Mouse (Mus musculus): ENCODE measurements at regions not wholly inside any gene's neighbourhood (a gene's known extent, or its start where the extent isn't known, plus 50 kb on each side); places are given as distances from the start of the nearest gene placed in this dataset.

DNA sequence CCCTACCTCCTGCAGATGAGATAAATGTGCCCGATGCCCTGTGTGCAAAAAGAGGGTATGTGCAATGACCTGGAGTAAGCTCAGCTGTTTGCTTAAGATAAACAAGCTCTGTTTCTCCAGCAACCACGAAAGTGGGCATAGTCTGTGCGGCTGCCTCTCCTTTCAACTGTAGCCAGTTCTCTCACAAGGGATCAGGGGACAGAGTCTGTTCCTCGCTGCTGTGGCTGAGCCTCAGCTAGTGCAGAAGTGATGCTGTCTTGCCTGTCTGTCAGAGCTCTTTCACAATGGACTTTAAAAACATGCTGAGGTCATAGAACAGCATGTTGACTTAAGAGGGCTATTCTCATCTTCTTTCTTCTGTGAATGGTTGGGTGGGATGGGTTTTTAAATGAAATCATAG, 406.1 kb upstream of the Klf4 start:
- no peak for DNase-seq (ENCODE audit: low read depth, low spot score)

DNA sequence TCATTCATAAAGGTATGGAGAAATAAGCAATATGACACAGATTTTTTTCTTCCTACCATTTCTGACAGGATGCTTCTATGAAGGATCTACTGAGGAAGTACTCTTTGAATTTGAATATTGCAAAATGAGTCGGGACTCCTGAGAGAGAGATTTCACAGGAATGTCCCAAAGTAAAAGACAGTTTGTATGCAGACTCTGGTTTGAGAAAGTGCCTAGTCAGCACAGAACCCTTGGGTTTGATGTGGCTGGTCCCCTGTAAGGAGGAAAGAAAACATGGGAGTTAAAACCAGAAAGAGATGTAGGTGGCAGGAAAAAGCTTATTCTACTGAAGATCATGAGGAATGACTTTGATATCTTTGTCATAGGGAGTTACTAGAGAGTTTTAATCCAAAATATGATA, 405.6 kb upstream of the Klf4 start:
- no peak for DNase-seq (ENCODE audit: low read depth, low spot score)

DNA sequence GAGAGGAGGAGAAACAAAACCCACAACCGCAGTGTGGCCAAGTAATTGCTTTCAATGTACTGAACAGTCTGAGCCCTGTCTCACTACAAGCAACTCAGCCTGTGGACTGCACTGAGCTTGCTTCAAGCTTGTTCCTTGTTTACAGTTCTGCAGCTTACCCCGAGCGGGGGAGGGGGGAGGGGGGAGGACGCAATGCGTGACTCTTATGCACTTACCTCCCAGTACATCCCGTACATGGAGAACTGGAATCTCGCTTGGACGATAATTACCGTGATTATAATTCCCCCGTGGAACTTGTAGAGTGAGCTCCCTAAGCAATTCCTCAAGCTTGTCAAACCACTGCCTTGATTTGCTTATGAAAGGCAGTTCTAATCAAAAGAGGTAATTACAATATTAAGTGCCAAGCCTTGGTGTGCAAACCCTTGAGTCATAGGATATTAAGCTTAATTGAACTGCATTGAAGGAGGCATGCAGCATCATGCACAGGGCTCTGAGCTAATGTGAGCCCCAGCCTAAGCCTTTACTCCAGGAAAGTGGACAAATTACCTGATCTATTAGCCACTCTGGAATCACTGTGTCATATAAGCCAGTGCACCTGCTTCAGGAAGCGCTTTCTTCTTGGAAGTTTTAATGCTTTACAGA, 397.0 kb upstream of the Klf4 start:
- DNase-seq (ENCODE audit: low read depth, low spot score) = no peak

DNA sequence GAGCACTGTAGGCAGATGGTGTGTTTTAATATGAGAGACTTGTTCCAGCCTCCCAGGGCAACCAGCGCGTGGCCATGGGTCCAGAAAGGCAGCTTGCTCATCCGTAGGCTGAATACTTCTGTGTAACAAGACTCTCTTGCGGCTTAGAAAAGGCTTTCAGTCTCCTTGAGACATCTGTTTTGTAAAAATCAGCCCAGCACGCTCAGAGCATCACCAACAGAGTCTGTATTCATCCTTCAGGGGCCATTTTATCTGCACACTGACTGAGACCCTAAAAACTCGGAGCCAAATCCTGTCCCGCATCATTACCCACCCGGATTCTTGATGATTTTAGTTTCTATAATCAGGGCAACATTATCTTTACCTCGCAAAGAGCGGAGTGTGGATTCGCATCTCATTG, 396.4 kb upstream of the Klf4 start:
- DNase-seq (ENCODE audit: low read depth, low spot score) = no peak

DNA sequence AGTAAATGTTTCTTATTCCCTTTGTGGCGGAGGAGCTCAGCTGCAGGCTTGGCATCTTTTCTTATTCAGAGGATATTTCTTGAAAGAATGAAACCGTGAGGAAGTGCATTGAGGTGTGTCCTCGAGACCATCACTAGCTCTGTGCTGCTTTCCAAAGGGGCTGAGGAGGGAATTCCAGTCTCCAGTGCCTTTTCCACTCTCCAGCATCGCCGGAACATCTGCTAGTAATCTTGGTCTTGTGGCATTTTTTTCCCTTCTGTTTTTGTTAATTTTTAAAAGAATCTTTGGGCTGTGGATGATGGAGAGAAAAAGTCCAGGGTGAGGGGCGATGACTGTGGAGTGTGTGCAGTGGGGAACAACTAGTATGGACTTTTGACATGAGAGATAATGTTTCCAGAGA, 395.9 kb upstream of the Klf4 start:
- DNase-seq (ENCODE audit: low read depth, low spot score) = no peak

DNA sequence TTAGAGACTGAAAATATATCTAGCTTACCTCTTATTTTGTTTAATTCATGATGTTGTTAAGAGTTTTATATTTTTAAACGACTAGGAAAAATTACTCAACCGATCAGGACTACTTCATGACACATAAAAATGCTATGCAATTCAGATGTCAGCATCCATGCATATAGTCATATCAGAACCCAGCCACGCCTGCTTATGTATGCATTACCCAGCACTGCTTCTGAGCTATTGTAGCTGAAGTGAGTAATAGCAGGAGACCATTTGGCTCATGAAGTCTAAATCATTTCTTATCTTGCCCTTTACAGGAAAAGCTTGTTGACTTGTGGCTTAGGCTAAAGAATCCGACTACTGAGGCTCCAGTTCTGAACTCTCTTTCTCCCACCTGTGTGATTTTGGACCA, 395.1 kb upstream of the Klf4 start:
- no peak for DNase-seq (ENCODE audit: low read depth, low spot score)

DNA sequence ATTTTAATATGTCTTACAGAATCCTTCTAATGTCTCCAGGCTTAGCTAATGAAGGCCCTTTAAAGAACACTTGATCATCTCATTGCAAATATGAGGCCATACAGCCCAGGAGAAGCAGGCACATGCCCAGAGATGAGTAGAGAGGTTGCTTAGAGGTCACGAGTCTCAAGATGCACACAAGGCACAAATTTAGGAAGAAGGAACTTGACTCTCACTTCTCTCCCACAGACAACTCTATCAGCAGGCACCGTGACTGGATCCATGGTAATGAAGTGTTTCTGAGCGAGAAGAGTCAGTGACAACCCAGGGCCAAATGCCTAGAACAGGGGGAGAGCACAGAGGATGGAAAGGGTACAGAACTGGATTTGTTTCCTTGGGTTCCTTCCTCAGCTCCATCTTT, 392.7 kb upstream of the Klf4 start:
- no peak for DNase-seq (ENCODE audit: low read depth, low spot score)

DNA sequence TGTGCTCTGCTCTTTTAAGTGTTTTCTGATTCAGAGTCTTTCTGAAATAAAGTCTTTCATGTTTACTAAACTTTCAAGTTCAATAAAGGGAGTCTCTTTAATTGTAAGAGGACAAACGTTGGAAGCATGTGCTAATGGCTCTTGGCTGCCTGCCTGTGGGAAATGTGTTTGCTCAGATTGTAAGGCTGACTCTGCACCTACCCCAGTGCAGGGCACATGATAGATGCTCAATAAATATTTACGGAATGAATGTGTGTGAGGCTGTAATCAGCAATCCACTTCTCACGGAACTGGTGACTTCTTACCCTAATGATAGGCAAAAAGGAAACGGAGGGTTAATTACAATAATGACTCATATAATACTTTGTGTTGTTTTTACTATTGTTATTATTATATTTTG, 389.0 kb upstream of the Klf4 start:
- no peak for DNase-seq (ENCODE audit: low read depth, low spot score)

DNA sequence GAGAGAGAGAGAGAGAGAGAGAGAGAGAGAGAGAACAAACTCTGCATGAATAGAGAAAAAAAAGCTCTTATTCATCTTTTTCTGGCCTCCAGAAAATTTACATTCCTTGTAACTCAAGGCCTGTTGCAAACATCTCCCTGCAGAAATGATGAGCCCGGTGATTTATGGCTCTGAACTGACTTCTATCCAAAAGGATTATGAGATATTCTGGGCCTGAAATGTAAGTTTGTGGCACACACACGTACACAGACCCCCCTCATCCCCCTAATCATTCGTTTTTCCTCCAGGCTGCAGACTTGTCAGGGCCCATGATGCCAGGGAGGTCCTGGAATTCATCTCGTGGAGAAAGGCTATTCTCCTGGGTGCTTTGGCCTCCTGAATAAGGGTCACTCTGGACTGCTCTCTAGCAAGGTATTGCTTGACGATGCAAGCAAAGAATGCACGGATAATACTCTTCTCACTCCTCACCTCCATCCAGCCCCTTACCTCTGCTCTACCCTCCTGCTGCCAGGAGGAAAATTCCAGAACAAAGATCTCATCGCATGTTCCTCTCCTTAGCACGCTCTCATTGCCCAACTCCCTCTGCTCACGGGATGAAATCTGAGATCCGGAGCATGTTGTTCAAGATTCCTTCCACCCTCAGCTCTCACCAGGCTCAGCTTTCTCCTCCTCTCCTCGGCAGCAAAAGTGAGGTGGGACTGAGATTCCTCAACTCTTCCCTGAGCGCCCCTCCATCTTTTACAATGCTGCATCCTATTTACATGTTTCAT, 362.0 kb upstream of the Klf4 start:
- DNase-seq (ENCODE audit: low read depth, low spot score) = no peak

DNA sequence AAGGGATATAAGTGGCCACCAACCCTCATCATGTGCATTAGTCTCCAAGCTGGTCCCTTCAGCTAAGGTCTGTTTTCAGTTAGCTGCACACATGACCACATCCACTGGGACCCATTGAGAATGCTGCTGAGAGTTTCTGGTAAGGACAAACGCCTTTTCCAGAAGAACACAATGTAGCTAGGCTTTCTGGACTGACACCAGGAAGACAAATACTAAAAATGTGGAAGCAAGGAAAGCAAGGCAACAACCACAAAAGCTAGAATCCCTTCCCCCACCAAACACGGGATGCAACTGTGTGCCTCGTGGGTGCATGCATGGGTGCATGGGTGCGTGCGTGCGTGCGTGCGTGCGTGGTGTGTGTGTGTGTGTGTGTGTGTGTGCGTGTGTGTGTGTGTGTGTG, 359.4 kb upstream of the Klf4 start:
- no peak for DNase-seq (ENCODE audit: low read depth, low spot score)

DNA sequence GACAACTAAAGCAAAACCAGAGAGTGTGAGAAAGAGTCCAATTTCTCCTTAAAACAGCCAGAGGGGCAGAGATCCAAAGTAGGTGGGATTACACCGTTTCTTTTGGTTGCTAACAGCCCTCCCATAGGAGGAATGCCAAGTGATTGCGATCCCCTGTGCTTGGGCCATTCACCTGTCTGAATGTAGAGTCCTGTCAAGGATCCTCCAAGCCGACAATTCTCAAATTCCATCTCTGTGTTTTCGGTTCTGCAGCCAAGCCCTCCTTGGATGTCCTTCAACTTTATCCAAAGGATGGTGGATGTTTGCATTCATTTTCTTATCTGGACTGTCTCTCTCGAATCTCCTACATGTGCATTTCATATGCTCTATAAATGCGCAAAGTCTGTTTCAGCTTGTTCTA, 355.3 kb upstream of the Klf4 start:
- DNase-seq (ENCODE audit: low read depth, low spot score) = no peak

DNA sequence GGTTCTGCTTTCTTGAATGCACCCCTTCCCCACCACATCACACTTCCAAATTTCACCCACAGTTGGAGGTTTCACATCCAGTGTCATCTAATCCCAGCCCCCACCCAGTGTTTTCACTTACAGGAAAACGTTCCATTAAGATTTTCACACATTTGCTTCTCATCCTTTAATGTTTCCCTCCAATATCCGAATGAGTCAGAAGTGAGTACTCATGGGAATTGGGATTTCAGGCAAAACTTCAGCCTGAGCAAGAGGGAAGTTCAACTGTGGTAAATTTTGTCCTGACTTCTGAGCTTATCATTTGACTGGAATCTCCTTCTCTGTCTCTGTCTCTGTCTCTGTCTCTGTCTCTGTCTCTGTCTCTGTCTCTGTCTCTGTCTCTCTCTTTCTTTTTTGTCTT, 350.3 kb upstream of the Klf4 start:
- DNase-seq (ENCODE audit: low read depth, low spot score) = no peak

DNA sequence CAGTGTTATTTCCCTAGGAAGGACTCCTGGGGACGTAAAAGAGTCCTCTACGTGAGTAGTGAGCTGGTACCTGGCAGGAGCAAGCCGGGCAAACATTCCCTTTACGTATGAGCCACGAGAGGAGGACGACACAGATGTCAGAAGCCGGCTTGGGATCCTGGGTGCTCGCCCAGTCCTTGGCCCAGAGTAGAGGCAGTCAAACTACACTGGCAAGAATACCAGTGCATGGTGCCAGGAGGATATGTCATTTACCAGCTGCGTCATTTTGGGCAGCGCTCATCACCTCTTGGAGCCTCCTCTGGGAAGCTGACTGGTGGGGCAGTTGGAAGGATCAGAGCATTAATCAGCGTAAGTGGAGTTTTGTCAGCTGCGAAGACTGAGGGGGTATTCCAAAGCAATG, 343.0 kb upstream of the Klf4 start:
- no peak for DNase-seq (ENCODE audit: low read depth, low spot score)

DNA sequence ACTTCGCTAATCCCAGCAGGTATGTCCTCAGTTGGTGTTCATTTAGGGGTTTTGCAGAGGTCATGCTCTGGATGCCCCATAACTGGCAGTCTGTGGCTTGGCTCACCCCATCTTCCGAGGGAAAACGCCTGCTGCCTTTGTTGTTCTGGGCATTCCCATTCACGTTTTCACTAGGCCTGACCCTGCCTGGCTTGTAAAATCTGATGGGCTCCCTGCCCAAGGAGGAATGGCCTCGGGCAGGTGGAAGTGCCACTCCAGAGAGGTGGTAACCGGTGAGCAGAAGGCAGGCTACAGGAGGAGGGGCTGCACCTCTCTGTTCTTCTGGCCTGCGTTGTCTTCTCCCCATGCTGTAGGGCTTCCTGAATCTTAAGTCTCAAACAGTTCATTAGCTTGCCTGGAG, 342.6 kb upstream of the Klf4 start:
- no peak for DNase-seq (ENCODE audit: low read depth, low spot score)

DNA sequence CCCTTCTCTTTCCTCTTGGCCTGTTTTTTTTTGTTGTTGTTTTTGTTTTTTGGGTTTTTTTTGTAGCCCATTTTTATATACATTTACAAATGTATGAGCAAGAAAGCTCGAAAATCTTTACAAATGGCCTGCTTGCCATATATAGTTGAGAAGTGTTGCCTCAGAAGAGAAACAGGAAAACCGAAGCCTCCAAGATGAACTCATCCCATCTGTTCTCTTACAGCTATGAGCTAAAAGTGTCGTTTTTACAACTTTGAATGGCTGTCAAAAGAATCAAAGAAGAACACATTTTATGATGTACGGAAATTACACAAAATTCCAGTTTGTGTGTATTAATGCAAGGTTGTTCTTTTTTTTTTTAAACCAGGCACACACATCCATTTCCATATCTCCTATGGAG, 342.0 kb upstream of the Klf4 start:
- no peak for DNase-seq (ENCODE audit: low read depth, low spot score)

DNA sequence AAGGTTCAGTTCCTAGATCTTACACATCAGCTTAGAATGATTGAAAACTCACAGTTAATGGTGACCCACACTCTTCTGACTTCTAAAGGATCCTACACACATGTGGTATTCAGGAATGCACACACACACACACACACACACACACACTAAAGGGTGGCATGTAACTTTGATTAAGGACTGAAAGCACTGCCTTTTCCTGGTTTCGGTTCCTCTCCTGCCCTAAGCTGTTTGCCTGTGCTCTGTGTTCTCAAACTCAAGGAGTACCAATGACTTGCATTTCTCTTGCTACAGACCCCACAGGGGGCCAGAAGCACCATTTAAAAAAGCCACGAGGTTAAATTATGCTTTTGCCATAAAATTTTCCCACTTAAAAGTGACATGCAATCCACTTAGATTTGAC, 327.8 kb upstream of the Klf4 start:
- DNase-seq (ENCODE audit: low read depth, low spot score) = no peak

DNA sequence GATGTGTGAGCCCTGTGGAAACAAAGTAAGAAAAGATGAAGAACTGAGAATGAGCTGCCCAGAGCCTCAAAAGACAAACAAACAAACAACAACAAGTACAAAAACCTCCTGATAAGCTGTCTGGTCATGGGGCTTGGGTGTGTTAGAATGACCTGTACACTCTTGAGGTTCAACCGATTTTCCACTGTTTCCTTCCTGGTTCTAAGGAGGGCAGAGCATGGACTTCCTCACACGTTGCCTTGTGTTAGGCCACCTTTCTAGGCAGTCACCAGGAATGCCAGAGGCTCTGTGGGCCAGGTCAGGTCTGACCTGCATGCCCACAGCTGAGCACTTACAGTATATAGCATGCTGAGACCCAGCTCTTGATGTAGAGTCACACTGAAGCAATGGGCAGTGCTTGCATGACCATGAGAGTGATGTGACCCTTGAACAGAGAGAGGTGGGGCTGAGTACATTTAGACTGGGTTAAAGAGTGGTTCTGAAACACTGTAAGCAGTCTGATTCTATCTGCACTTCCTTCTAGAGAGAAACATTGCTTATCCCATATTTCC, 327.0 kb upstream of the Klf4 start:
- DNase-seq (ENCODE audit: low read depth, low spot score) = no peak

DNA sequence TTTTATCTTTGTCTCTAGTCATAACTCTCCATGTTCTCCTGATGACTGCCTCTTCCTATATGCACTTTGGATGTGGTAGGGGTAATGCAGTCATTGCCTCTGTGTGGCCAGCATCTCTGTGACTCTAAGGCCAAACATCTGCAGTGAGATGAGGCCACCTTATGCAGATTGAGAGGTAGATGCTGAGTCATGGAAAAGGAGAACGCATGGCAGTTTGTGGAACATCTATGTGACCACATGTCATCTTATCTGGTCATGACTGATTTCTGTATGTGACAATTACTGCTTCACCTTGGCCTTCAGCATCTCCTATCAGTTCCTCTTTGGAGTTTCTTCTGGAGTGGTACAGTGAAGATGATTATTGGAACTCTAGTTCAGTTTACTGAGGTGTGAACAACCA, 319.2 kb upstream of the Klf4 start:
- DNase-seq (ENCODE audit: low read depth, low spot score) = no peak

DNA sequence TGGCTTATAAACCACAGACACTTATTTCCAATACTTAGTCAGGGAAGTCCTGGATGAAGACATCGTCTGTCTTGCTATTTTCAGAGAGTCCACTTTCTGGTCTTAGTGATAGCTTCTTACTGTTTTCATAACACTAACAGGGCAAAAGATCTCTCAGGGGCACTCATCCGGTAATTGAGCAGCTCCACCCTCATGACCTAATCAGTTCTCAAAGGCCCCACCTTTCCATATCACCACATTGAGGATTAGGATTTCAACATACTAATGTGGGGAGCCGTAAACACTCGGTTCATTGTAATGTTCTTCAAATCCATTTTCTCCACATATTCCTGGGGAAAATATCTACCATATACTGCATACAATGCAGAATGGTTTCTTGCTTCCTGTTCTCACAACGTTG, 318.8 kb upstream of the Klf4 start:
- DNase-seq (ENCODE audit: low read depth, low spot score) = no peak

DNA sequence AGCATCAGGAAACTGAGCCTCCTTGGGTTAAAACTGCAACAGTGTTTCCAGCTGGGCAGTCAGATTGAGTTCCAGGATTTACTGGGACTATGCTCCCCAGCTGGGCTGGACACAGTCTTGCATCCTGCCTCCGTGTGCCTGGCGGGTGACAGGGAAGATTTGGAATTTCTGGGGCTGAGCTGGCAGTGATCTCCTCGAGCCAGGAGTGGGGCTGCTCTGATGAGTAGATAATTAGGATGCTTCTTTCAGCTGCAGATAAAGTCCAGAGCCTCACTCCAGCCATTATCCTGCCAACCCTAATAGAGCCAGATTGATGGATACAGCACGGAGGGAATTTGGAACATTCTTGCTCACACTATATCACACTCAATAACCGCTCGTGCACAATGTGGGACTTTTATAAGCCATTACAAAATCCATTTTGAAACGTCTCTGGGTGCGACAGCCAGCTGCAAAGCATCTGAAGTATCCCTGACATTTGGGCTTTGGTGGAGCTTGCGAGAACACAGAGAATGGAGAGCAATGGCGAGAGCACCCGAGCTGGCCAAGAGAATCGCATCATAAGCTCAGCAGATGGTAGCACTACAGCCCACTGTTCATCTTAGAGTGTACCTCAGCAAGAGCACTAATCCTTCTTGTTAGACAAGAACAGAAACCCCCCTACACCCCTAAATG, 311.6 kb upstream of the Klf4 start:
- no peak for DNase-seq (ENCODE audit: low read depth, low spot score)

DNA sequence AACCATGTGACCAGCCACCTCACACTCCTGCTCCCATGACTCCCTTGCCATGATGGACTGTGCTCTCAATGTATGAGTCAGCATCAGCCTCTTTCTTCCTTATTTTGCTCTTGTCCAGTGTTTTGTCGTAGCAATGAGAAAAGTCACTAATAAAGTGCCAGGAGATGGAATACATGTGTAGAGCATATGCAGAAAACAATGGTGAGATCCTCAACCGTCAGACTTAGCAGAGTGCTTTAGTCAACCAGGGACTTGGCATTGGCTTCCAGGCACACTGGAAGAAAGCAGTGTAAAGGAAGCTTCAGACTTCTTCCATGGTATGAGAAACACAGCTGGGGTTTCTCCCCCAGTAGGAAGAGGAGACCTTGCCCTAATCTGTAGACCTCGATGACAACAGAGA, 306.3 kb upstream of the Klf4 start:
- no peak for DNase-seq (ENCODE audit: low read depth, low spot score)

DNA sequence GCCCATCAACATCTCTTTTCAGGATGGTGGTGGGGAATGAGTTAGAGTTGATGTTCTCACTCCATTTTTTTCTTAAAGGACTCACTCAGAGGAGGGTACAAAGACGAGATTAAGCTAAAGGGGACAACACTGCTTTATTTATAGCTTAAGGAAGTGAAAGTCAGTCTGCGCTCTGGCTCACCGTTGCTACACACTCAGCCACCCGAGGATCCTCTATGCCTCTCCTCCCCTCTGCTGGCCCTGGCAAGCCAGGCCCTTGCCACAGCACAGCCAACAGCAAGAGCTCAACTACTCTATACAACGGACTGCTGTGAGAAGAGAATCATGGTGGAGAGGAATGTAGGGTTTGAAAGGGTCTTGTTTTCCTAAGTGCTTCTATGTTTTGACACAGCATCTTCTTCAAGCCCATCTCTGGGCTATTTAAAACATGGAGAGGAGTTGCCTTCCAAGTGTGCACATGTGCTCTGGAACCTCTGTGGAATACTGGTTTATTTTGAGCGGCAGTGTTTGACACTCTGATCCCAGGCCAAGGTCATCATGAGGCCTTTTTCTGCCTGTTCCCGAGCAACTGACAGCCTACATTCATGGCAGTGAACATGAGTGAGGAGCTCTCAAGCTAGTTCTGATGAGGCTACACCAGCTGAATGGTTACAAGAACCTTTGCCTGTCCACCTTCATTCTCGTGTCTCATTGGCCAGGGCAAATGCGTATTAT, 291.9 kb upstream of the Klf4 start:
- DNase-seq (ENCODE audit: low read depth, low spot score) = no peak

All from retina, postnatal 7 days (tissue).